ENCODE assay signal across 8 mouse cellular contexts in the genomic region with DNA sequence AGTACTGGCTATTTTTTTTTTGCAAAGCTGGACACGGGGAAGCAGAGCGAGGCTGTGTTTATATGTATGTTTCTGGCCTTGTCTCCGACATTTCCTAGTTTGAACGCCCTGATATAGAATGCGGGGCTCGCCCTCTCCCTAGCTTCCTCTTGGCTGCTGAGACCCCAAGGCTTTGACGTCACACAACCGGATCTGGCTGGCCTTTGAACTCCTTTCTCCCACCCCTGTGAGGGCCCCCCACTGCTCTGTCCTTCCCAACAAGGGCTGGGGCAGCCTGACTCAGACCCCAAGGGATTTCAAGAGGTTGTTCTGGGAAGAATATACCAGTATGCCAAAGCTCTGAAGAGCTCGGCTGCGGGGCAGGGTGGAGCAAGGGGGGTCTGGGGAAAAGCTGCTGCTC. TPM values are rescaled to one million over a fixed set of nuclear protein-coding genes. Genes with fewer than 3 reads are reported as not detected.
DNase-seq lines count a peak whose midpoint lies in the region; ATAC-seq and TF ChIP-seq lines count a peak whose summit lies in the region.

No protein-coding gene starts in this region.

- peak overlapping the region; percentile 62 for H3K9ac ChIP-seq in embryonic facial prominence, embryonic 13.5 days
- peak overlapping the region; percentile 71 for H3K9ac ChIP-seq in heart, embryonic 14.5 days (ENCODE audit: low read length)

- peak overlapping the region; percentile 66 for H3K27ac ChIP-seq in embryonic facial prominence, embryonic 13.5 days
- peak overlapping the region; percentile 30 to 78 for H3K27ac ChIP-seq in heart, embryonic 14.5 days (replicated peaks in 1 of 2; ENCODE audit: control insufficient read depth in 1 of 2, insufficient read depth in 1 of 2, low read depth in 2 of 2, low read length in 2 of 2)
- H3K27ac ChIP-seq in testis, adult 2 months (ENCODE audit: control insufficient read depth, insufficient read depth, low read depth, low read length), result peak overlapping the region; percentile 4; the same call in 1 of the 2 replicates

- DNase-seq in adrenal gland, adult (ENCODE audit: inconsistent age in 2 of 2, low spot score in 1 of 2), result peak; percentile 68 to 88
- DNase-seq in adrenal gland, postnatal 4 days (ENCODE audit: low spot score in 2 of 2), result no peak
- DNase-seq in kidney, postnatal 36 days, result peak; percentile 53 to 65
- DNase-seq in right cerebral cortex, adult 2 months (ENCODE audit: low spot score in 2 of 2), result no peak

- ATAC-seq in embryonic facial prominence, embryonic 13.5 days (ENCODE audit: insufficient number of reproducible peaks, insufficient read depth, low FRiP score, low TSS enrichment, low read depth), result no peak
- ATAC-seq in heart, embryonic 14.5 days (ENCODE audit: insufficient number of reproducible peaks, insufficient read depth, low FRiP score, low read depth), result peak; percentile 85
- peak; percentile 54 for ATAC-seq in megakaryocyte progenitor cell, adult 5-6 weeks (replicated peaks; ENCODE audit: poor library complexity)

- no peak for TF ChIP-seq CTCF in testis, adult 2 months (IDR thresholded peaks at IDR 0.05; ENCODE audit: control insufficient read depth, insufficient read depth, insufficient replicate concordance, low read depth, low read length)

- H3K4me1 ChIP-seq in embryonic facial prominence, embryonic 13.5 days, result peaks cover 40% of the 10 kb centered on the region
- H3K4me1 ChIP-seq in heart, embryonic 14.5 days (ENCODE audit: control insufficient read depth in 2 of 2, insufficient read depth in 2 of 2, low read length in 2 of 2), result peaks cover 9 to 16% of the 10 kb centered on the region in 2 experiments; a peak in 3 of 4 replicates
- peaks cover 16% of the 10 kb centered on the region for H3K4me1 ChIP-seq in testis, adult 2 months (ENCODE audit: control insufficient read depth, insufficient read depth, low read length)

- WGBS in embryonic facial prominence, embryonic 13.5 days, result 4% methylated on average over 10 of the region's 10 CpGs
- 1% methylated on average over 10 of the region's 10 CpGs for WGBS in heart, embryonic 14.5 days

- H3K4me2 ChIP-seq in embryonic facial prominence, embryonic 13.5 days, result peak overlapping the region; percentile 54
- H3K4me2 ChIP-seq in heart, embryonic 14.5 days (ENCODE audit: low read length), result peak overlapping the region; percentile 77

- peak overlapping the region; percentile 39 for H3K4me3 ChIP-seq in embryonic facial prominence, embryonic 13.5 days
- peak overlapping the region; percentile 50 to 55 for H3K4me3 ChIP-seq in heart, embryonic 14.5 days (ENCODE audit: control insufficient read depth in 1 of 2, insufficient read depth in 1 of 2, low read depth in 1 of 2, low read length in 2 of 2)
- H3K4me3 ChIP-seq in testis, adult 2 months (ENCODE audit: control insufficient read depth, low read depth, low read length), result no peak overlapping the region; the same call in 1 of the 2 replicates

- H3K27me3 ChIP-seq in embryonic facial prominence, embryonic 13.5 days, result no peaks in the 10 kb centered on the region
- no peaks in the 10 kb centered on the region for H3K27me3 ChIP-seq in heart, embryonic 14.5 days (ENCODE audit: control insufficient read depth, insufficient read depth, low read length)
- no peaks in the 10 kb centered on the region for H3K27me3 ChIP-seq in testis, adult 2 months (ENCODE audit: control insufficient read depth, insufficient read depth, low read length)

- no peaks in the 10 kb centered on the region for H3K9me3 ChIP-seq in embryonic facial prominence, embryonic 13.5 days
- H3K9me3 ChIP-seq in heart, embryonic 14.5 days (ENCODE audit: control insufficient read depth, low read length), result no peaks in the 10 kb centered on the region

- H3K36me3 ChIP-seq in embryonic facial prominence, embryonic 13.5 days, result no peaks in the 10 kb centered on the region
- no peaks in the 10 kb centered on the region for H3K36me3 ChIP-seq in heart, embryonic 14.5 days (ENCODE audit: control insufficient read depth, insufficient read depth, low read length)
- no peaks in the 10 kb centered on the region for H3K36me3 ChIP-seq in testis, adult 2 months (ENCODE audit: control insufficient read depth, insufficient read depth, low read length)

- no peak for TF ChIP-seq POLR2A in testis, adult 2 months (IDR thresholded peaks at IDR 0.05; ENCODE audit: control insufficient read depth, low read depth, low read length)

RNA-seq across cellular contexts. Expression of a gene that starts 48.4 kb away (rescaled TPM):
- total RNA-seq in adrenal gland, postnatal 4 days (2021), result 10 to 100 TPM; 87.5 to 89.2 TPM
- 63.3 and 67.3 TPM in 2 replicates for polyA plus RNA-seq in embryonic facial prominence, embryonic 13.5 days (2015; fragmentation: Nextera tagmentation; extraction: Ambion mirVana)
- 40.0 and 40.3 TPM in 2 replicates for polyA plus RNA-seq in heart, embryonic 14.5 days (2014; fragmentation: Nextera tagmentation; extraction: Ambion mirVana)
- total RNA-seq in megakaryocyte progenitor cell, adult 5-6 weeks (2015), result 95.0 and 110 TPM in 2 replicates
- total RNA-seq in megakaryocyte progenitor cell, adult 5-6 weeks (2017), result 138 and 151 TPM in 2 replicates
- polyA plus RNA-seq in testis, adult 2 months (2012; rRNA removed), result 12.9 and 21.8 TPM in 2 replicates

RNA-seq across cellular contexts. Expression of a gene that starts 48.5 kb away (rescaled TPM):
- 10 to 100 TPM; 25.4 to 25.7 TPM for total RNA-seq in adrenal gland, postnatal 4 days (2021)
- polyA plus RNA-seq in embryonic facial prominence, embryonic 13.5 days (2015; fragmentation: Nextera tagmentation; extraction: Ambion mirVana), result 29.1 and 30.5 TPM in 2 replicates
- polyA plus RNA-seq in heart, embryonic 14.5 days (2014; fragmentation: Nextera tagmentation; extraction: Ambion mirVana), result 17.0 and 17.3 TPM in 2 replicates
- 58.5 and 59.2 TPM in 2 replicates for total RNA-seq in megakaryocyte progenitor cell, adult 5-6 weeks (2015)
- total RNA-seq in megakaryocyte progenitor cell, adult 5-6 weeks (2017), result 16.8 and 17.9 TPM in 2 replicates
- 4.8 and 5.1 TPM in 2 replicates for polyA plus RNA-seq in testis, adult 2 months (2012; rRNA removed)

RNA-seq across cellular contexts. Expression of a gene that starts 49.5 kb away (rescaled TPM):
- total RNA-seq in adrenal gland, postnatal 4 days (2021), result 100 to 1,000 TPM; 742 to 760 TPM
- 32.4 and 37.7 TPM in 2 replicates for polyA plus RNA-seq in embryonic facial prominence, embryonic 13.5 days (2015; fragmentation: Nextera tagmentation; extraction: Ambion mirVana)
- 49.8 and 51.8 TPM in 2 replicates for polyA plus RNA-seq in heart, embryonic 14.5 days (2014; fragmentation: Nextera tagmentation; extraction: Ambion mirVana)
- 0.96 and 1.5 TPM in 2 replicates for total RNA-seq in megakaryocyte progenitor cell, adult 5-6 weeks (2015)
- total RNA-seq in megakaryocyte progenitor cell, adult 5-6 weeks (2017), result 0.44 and 0.79 TPM in 2 replicates
- polyA plus RNA-seq in testis, adult 2 months (2012; rRNA removed), result 94.8 and 143 TPM in 2 replicates

Comparison
In these comparisons a context has a peak if more than half of its experiments do, and no peak if none do; other contexts are left out.
1. DNase-seq: peak in adrenal gland, adult (2 of 2) and kidney, postnatal 36 days (2 of 2); none in adrenal gland, postnatal 4 days (0 of 2) and right cerebral cortex, adult 2 months (0 of 2).
2. H3K27ac ChIP-seq: peak in every context shown above with its lines; median percentile 66 in embryonic facial prominence, embryonic 13.5 days; 54 in heart, embryonic 14.5 days; 4 in testis, adult 2 months.